Mouse (Mus musculus) embryonic facial prominence, embryonic 10.5 days (tissue): ENCODE results near the gene Hspb2. TPM values are rescaled to one million over a fixed set of nuclear protein-coding genes. Genes with fewer than 3 reads are reported as not detected.

ENCODE experiments used
- DNase-seq: peaks from one replicate; pipeline ENCODE4 v3.0.0-alpha.2; 2017; ENCODE audit warnings: low spot score
- H3K27ac ChIP-seq: fragments of 300-500 bp; sonication (generic); replicated peaks from 2 replicates; pipeline ENCODE4 v1.5.1; 2016; ENCODE audit warnings: mild to moderate bottlenecking
- H3K27me3 ChIP-seq: fragments of 300-500 bp; sonication (generic); replicated peaks from 2 replicates; pipeline ENCODE4 v1.6.1; 2016; ENCODE audit warnings: low read depth, mild to moderate bottlenecking; ENCODE audit not compliant: poor library complexity, severe bottlenecking
- H3K36me3 ChIP-seq: fragments of 300-500 bp; sonication (generic); replicated peaks from 2 replicates; pipeline ENCODE4 v1.6.1; 2016; ENCODE audit warnings: mild to moderate bottlenecking, moderate library complexity
- H3K4me1 ChIP-seq: fragments of 300-500 bp; sonication (generic); 2 replicates; pipeline ENCODE4 v1.6.1; 2016
- H3K4me3 ChIP-seq: fragments of 300-500 bp; sonication (generic); 2 replicates; pipeline ENCODE4 v1.5.1; 2016; ENCODE audit warnings: mild to moderate bottlenecking, moderate library complexity
- H3K9me3 ChIP-seq: fragments of 300-500 bp; sonication (generic); 2 replicates; pipeline ENCODE4 v1.6.1; 2016; ENCODE audit warnings: mild to moderate bottlenecking
- WGBS: fragments of 180-500 bp; shearing (Covaris S2); methylation state at CpG from one replicate; pipeline ENCODE4 v1.1.7; 2016; 5-methylcytosine and 5-hydroxymethylcytosine counted together
- polyA plus RNA-seq: library from polyadenylated mRNA; unstranded; fragments of >200 nt; fragmentation: Nextera tagmentation; extraction: Ambion mirVana; gene quantifications from 2 replicates; pipeline ENCODE4 v1.2.1, GENCODE M21; 2016

Hspb2 gene
- polyA plus RNA-seq, 1 experiment from 2014 or later: 2.8 TPM

GRCm38 (mm10) chr9:50768107-50769002, 16.2 kb upstream of the Hspb2 start, which contains the start of gene Fdxacb1:
Fdxacb1 (plus strand) TSS chr9:50768236.
- Histone ChIP-seq H3K36me3 (peaks cover 17% of the 10 kb centered on the region), H3K27ac (peak within 1 kb of the TSS; percentile 94), H3K27me3 (no peaks in the 10 kb centered on the region), H3K4me1 (peaks cover 16% of the 10 kb centered on the region), H3K9me3 (no peaks in the 10 kb centered on the region), H3K4me3 (peak within 1 kb of the TSS; percentile 78)
- WGBS: 6% methylated on average over 59 of the region's 59 CpGs
- peak; percentile 97 for DNase-seq

- WGBS: 7% methylated on average over 17 of the region's 17 CpGs
- DNase-seq: no peak
- H3K9me3 ChIP-seq: no peaks in the 10 kb centered on the region
- no peaks in the 10 kb centered on the region for H3K27me3 ChIP-seq
- H3K4me3 ChIP-seq: peak overlapping the region; percentile 78
- peak overlapping the region; percentile 94 for H3K27ac ChIP-seq
- H3K36me3 ChIP-seq: peaks cover 17% of the 10 kb centered on the region
- peaks cover 16% of the 10 kb centered on the region for H3K4me1 ChIP-seq
Observed at GRCm38 (mm10) chr9:50767531-50768106, 15.5 kb upstream of the Hspb2 start.

- 66% methylated on average over 1 of the region's 1 CpGs for WGBS
- DNase-seq: peak; percentile 49
- no peaks in the 10 kb centered on the region for H3K9me3 ChIP-seq
Observed at GRCm38 (mm10) chr9:50763331-50763730, 11.2 kb upstream of the Hspb2 start.

GRCm38 (mm10) chr9:50761520-50762243, 9.5 kb upstream of the Hspb2 start:
- Histone ChIP-seq H3K36me3 (no peaks in the 10 kb centered on the region), H3K27ac (no peak overlapping the region), H3K27me3 (no peaks in the 10 kb centered on the region), H3K4me3 (no peak overlapping the region), H3K4me1 (no peaks in the 10 kb centered on the region), H3K9me3 (no peaks in the 10 kb centered on the region)
- WGBS: 65% methylated on average over 6 of the region's 6 CpGs
- DNase-seq: no peak

More at GRCm38 (mm10) chr9:50763331-50763730, 11.2 kb upstream of the Hspb2 start:
- Histone ChIP-seq H3K4me3 (no peak overlapping the region), H3K27me3 (no peaks in the 10 kb centered on the region), H3K36me3 (no peaks in the 10 kb centered on the region), H3K4me1 (peaks cover 5% of the 10 kb centered on the region), H3K27ac (no peak overlapping the region)

- Histone ChIP-seq H3K4me3 (no peak overlapping the region), H3K4me1 (peaks cover 9% of the 10 kb centered on the region), H3K27me3 (peaks cover 5% of the 10 kb centered on the region), H3K27ac (no peak overlapping the region), H3K36me3 (no peaks in the 10 kb centered on the region), H3K9me3 (no peaks in the 10 kb centered on the region)
- WGBS: 61% methylated on average over 5 of the region's 5 CpGs
- no peak for DNase-seq
Observed at GRCm38 (mm10) chr9:50756711-50757110, 4.6 kb upstream of the Hspb2 start.

- no peak overlapping the region for H3K27ac ChIP-seq
- no peak for DNase-seq
- H3K9me3 ChIP-seq: no peaks in the 10 kb centered on the region
- WGBS: 76% methylated on average over 7 of the region's 7 CpGs
- H3K36me3 ChIP-seq: no peaks in the 10 kb centered on the region
- H3K4me3 ChIP-seq: no peak overlapping the region
- peaks cover 26% of the 10 kb centered on the region for H3K4me1 ChIP-seq
- peaks cover 12% of the 10 kb centered on the region for H3K27me3 ChIP-seq
Observed at GRCm38 (mm10) chr9:50753947-50754346, 1.8 kb upstream of the Hspb2 start.

GRCm38 (mm10) chr9:50752784-50753615, 846 bp upstream of the Hspb2 start:
- 74% methylated on average over 17 of the region's 17 CpGs for WGBS

GRCm38 (mm10) chr9:50751323-50751722, 831 bp downstream of the Hspb2 start, which contains the start of gene Cryab:
Cryab (plus strand) TSS chr9:50751325.
- Histone ChIP-seq H3K4me3 (no peak within 1 kb of the TSS), H3K4me1 (peaks cover 30% of the 10 kb centered on the region), H3K27me3 (peaks cover 35% of the 10 kb centered on the region), H3K27ac (peak within 1 kb of the TSS; percentile 11; the same call in 1 of the 2 replicates), H3K36me3 (no peaks in the 10 kb centered on the region), H3K9me3 (no peaks in the 10 kb centered on the region)
- WGBS: 72% methylated on average over 22 of the region's 22 CpGs
- no peak for DNase-seq

More at GRCm38 (mm10) chr9:50752784-50753615, 846 bp upstream of the Hspb2 start:
- H3K36me3 ChIP-seq: no peaks in the 10 kb centered on the region
- peaks cover 19% of the 10 kb centered on the region for H3K27me3 ChIP-seq
- H3K9me3 ChIP-seq: no peaks in the 10 kb centered on the region
- H3K4me3 ChIP-seq: no peak overlapping the region
- peaks cover 26% of the 10 kb centered on the region for H3K4me1 ChIP-seq
- H3K27ac ChIP-seq: no peak overlapping the region
- no peak for DNase-seq

- H3K4me1 ChIP-seq: peaks cover 36% of the 10 kb centered on the region
- no peaks in the 10 kb centered on the region for H3K36me3 ChIP-seq
- H3K9me3 ChIP-seq: no peaks in the 10 kb centered on the region
- no peak for DNase-seq
- peaks cover 41% of the 10 kb centered on the region for H3K27me3 ChIP-seq
- 57% methylated on average over 6 of the region's 6 CpGs for WGBS
- no peak overlapping the region for H3K4me3 ChIP-seq
- H3K27ac ChIP-seq: no peak overlapping the region
Observed at GRCm38 (mm10) chr9:50750706-50751105, 1.4 kb downstream of the Hspb2 start.

- WGBS: 2% methylated on average over 19 of the region's 19 CpGs
- peak within 1 kb of the TSS; percentile 36 for H3K27ac ChIP-seq
- peak within 1 kb of the TSS; percentile 48 for H3K4me3 ChIP-seq
Observed at GRCm38 (mm10) chr9:50746214-50746677, 5.9 kb downstream of the Hspb2 start, which contains the start of gene 2310030G06Rik. 2310030G06Rik (minus strand) TSS chr9:50746536.

GRCm38 (mm10) chr9:50745806-50746205, 6.3 kb downstream of the Hspb2 start:
- Histone ChIP-seq H3K9me3 (no peaks in the 10 kb centered on the region), H3K27me3 (peaks cover 39% of the 10 kb centered on the region), H3K36me3 (no peaks in the 10 kb centered on the region), H3K27ac (peak overlapping the region; percentile 36), H3K4me3 (peak overlapping the region; percentile 48), H3K4me1 (peaks cover 18% of the 10 kb centered on the region)
- 13% methylated on average over 7 of the region's 7 CpGs for WGBS
- no peak for DNase-seq

More at GRCm38 (mm10) chr9:50746214-50746677, 5.9 kb downstream of the Hspb2 start, which contains the start of gene 2310030G06Rik:
- peak; percentile 56 for DNase-seq
- H3K9me3 ChIP-seq: no peaks in the 10 kb centered on the region
- peaks cover 22% of the 10 kb centered on the region for H3K4me1 ChIP-seq
- H3K27me3 ChIP-seq: peaks cover 43% of the 10 kb centered on the region
- no peaks in the 10 kb centered on the region for H3K36me3 ChIP-seq
